9 mouse cellular contexts compared by ENCODE assay signal in genomic region chr11:120350711-120351110, GRCm38 (mm10). TPM values are rescaled to one million over a fixed set of nuclear protein-coding genes. Genes with fewer than 3 reads are reported as not detected.
DNase-seq lines count a peak whose midpoint lies in the region; ATAC-seq and TF ChIP-seq lines count a peak whose summit lies in the region.
"Had no signal": no experiment of that assay in that cellular context is flagged by ENCODE, and none has a peak within 500 bp of the region (broad histone marks: within the 10 kb centered on the region; RNA-seq: fewer than 3 reads in every experiment).

No protein-coding gene starts in this region.

- H3K9ac ChIP-seq in forebrain, embryonic 16.5 days (replicated peaks; ENCODE audit: low read depth, low read length), result peak overlapping the region; percentile 100
- 0 out of 2 replicates have a peak overlapping the region, but pooled peaks have one; percentile 5 for H3K9ac ChIP-seq in intestine, postnatal 0 days (ENCODE audit: low read depth, low read length)
- no peak overlapping the region; the same call in 1 of the 2 replicates for H3K9ac ChIP-seq in liver, embryonic 16.5 days (ENCODE audit: low read depth, low read length)

- TF ChIP-seq CTCF in bone marrow, adult 2 months (IDR thresholded peaks at IDR 0.05; ENCODE audit: control insufficient read depth, insufficient read depth, low read length), result no peak
- TF ChIP-seq CTCF in intestine, postnatal 0 days (IDR thresholded peaks at IDR 0.05; ENCODE audit: low read depth), result no peak

- peak overlapping the region; percentile 58 for H3K4me3 ChIP-seq in bone marrow, adult 2 months (replicated peaks; ENCODE audit: control insufficient read depth, low read depth, low read length)
- H3K4me3 ChIP-seq in forebrain, embryonic 16.5 days (replicated peaks; ENCODE audit: low read length), result peak overlapping the region; percentile 97
- peak overlapping the region; percentile 91 for H3K4me3 ChIP-seq in intestine, postnatal 0 days (ENCODE audit: low read depth, low read length)
- H3K4me3 ChIP-seq in liver, embryonic 16.5 days (ENCODE audit: low read depth, low read length), result peak overlapping the region; percentile 83

- intact Hi-C loops in left cerebral cortex, postnatal 14 days (cut with DNase I), result no loop called here

- no peak for ATAC-seq in forebrain, embryonic 16.5 days
- no peak for ATAC-seq in intestine, postnatal 0 days
- no peak for ATAC-seq in liver, embryonic 16.5 days (ENCODE audit: low read depth)

- H3K36me3 ChIP-seq in forebrain, embryonic 16.5 days (ENCODE audit: control insufficient read depth, insufficient read depth), result no peaks in the 10 kb centered on the region
- H3K36me3 ChIP-seq in intestine, postnatal 0 days (ENCODE audit: control insufficient read depth, insufficient read depth), result peaks cover 5% of the 10 kb centered on the region; the same call in 1 of the 2 replicates
- peaks cover 3% of the 10 kb centered on the region for H3K36me3 ChIP-seq in liver, embryonic 16.5 days (ENCODE audit: control insufficient read depth, insufficient read depth)

- peak; percentile 14 to 20 for DNase-seq in left cerebral cortex, postnatal 14 days (ENCODE audit: low spot score in 2 of 2)
- no peak for DNase-seq in left cerebral cortex, adult 11 months (ENCODE audit: low spot score)
- peak; percentile 55 for DNase-seq in skeletal muscle tissue, adult 2 months (ENCODE audit: low read depth, low spot score)
- DNase-seq in layer of hippocampus, adult 11-12 months (ENCODE audit: low spot score), result no peak

- H3K9me3 ChIP-seq in forebrain, embryonic 16.5 days (ENCODE audit: control insufficient read depth, low read length), result no peaks in the 10 kb centered on the region
- no peaks in the 10 kb centered on the region for H3K9me3 ChIP-seq in intestine, postnatal 0 days (ENCODE audit: control insufficient read depth)
- no peaks in the 10 kb centered on the region for H3K9me3 ChIP-seq in liver, embryonic 16.5 days (replicated peaks; ENCODE audit: control insufficient read depth, low read length)

- H3K27ac ChIP-seq in bone marrow, adult 2 months (ENCODE audit: control insufficient read depth, insufficient read depth, low read depth, low read length, poor library complexity), result peak overlapping the region; percentile 98
- peak overlapping the region; percentile 100 for H3K27ac ChIP-seq in forebrain, embryonic 16.5 days (ENCODE audit: low read length)
- peak overlapping the region; percentile 99 for H3K27ac ChIP-seq in intestine, postnatal 0 days (ENCODE audit: low read depth, low read length)
- H3K27ac ChIP-seq in liver, embryonic 16.5 days (ENCODE audit: low read length), result peak overlapping the region; percentile 88

- peak overlapping the region; percentile 98 for H3K4me2 ChIP-seq in forebrain, embryonic 16.5 days (ENCODE audit: low read length)
- H3K4me2 ChIP-seq in intestine, postnatal 0 days (replicated peaks; ENCODE audit: low read depth), result peak overlapping the region; percentile 80
- H3K4me2 ChIP-seq in liver, embryonic 16.5 days (ENCODE audit: low read depth, low read length), result peak overlapping the region; percentile 100

- no peak for TF ChIP-seq POLR2A in bone marrow, adult 2 months (IDR thresholded peaks at IDR 0.05; ENCODE audit: borderline replicate concordance, control insufficient read depth, low read depth, low read length)

- no peaks in the 10 kb centered on the region for H3K27me3 ChIP-seq in forebrain, embryonic 16.5 days (replicated peaks; ENCODE audit: control insufficient read depth, insufficient read depth, low read length)
- no peaks in the 10 kb centered on the region for H3K27me3 ChIP-seq in intestine, postnatal 0 days (replicated peaks; ENCODE audit: control insufficient read depth, insufficient read depth, low read length)
- H3K27me3 ChIP-seq in liver, embryonic 16.5 days (ENCODE audit: control insufficient read depth, insufficient read depth, low read depth, low read length), result peaks cover 18% of the 10 kb centered on the region

- WGBS in bone marrow, adult 2 months, result 41% methylated on average over 11 of the region's 11 CpGs
- WGBS in forebrain, embryonic 16.5 days, result 21% methylated on average over 11 of the region's 11 CpGs
- 9% methylated on average over 11 of the region's 11 CpGs for WGBS in intestine, postnatal 0 days
- 41% methylated on average over 11 of the region's 11 CpGs for WGBS in liver, embryonic 16.5 days (ENCODE audit: insufficient replicate concordance)

- peaks cover 8% of the 10 kb centered on the region; the same call in 1 of the 2 replicates for H3K4me1 ChIP-seq in bone marrow, adult 2 months (ENCODE audit: control insufficient read depth, insufficient read depth, low read length)
- H3K4me1 ChIP-seq in forebrain, embryonic 16.5 days (replicated peaks; ENCODE audit: control insufficient read depth, insufficient read depth, low read length), result peaks cover 27% of the 10 kb centered on the region
- H3K4me1 ChIP-seq in intestine, postnatal 0 days (replicated peaks; ENCODE audit: control insufficient read depth, insufficient read depth, low read length), result no peaks in the 10 kb centered on the region; the same call in 1 of the 2 replicates
- H3K4me1 ChIP-seq in liver, embryonic 16.5 days (ENCODE audit: control insufficient read depth, low read depth, low read length), result peaks cover 68% of the 10 kb centered on the region

RNA-seq across cellular contexts. Expression of gene Actg1, which starts 2.4 kb away (rescaled TPM):
- 1,000 to 10,000 TPM; 1,748 to 1,778 TPM for total RNA-seq in left cerebral cortex, postnatal 14 days (2021)
- polyA plus RNA-seq in bone marrow, adult 2 months (2011; ENCODE audit: insufficient read depth, insufficient read length, low replicate concordance, missing spikeins), result 387 and 760 TPM in 2 replicates
- 4,159 and 4,175 TPM in 2 replicates for polyA plus RNA-seq in forebrain, embryonic 16.5 days (2015; fragmentation: Nextera tagmentation; extraction: Ambion mirVana)
- 1,513 and 1,605 TPM in 2 replicates for polyA plus RNA-seq in intestine, postnatal 0 days (2015; fragmentation: Nextera tagmentation; extraction: Ambion mirVana)
- polyA plus RNA-seq in liver, embryonic 16.5 days (2015; fragmentation: Nextera tagmentation; extraction: Ambion mirVana), result 531 and 545 TPM in 2 replicates

RNA-seq across cellular contexts. Expression of gene Fscn2, which starts 10.6 kb away (rescaled TPM):
- under 1 TPM in 1 of 2 experiments, not detected in 1; 0.80 TPM for total RNA-seq in left cerebral cortex, postnatal 14 days (2021)
- not detected in 2 replicates for polyA plus RNA-seq in bone marrow, adult 2 months (2011; ENCODE audit: insufficient read depth, insufficient read length, low replicate concordance, missing spikeins)
- 1.3 and 1.5 TPM in 2 replicates for polyA plus RNA-seq in forebrain, embryonic 16.5 days (2015; fragmentation: Nextera tagmentation; extraction: Ambion mirVana)
- 0.14 and 0.16 TPM in 2 replicates for polyA plus RNA-seq in intestine, postnatal 0 days (2015; fragmentation: Nextera tagmentation; extraction: Ambion mirVana)
- not detected in 2 replicates for polyA plus RNA-seq in liver, embryonic 16.5 days (2015; fragmentation: Nextera tagmentation; extraction: Ambion mirVana)
- total RNA-seq: left cerebral cortex, postnatal 10 days had no signal

RNA-seq across cellular contexts. Expression of gene Faap100, which starts 27.9 kb away (rescaled TPM):
- 10 to 100 TPM; 30.4 to 35.9 TPM for total RNA-seq in left cerebral cortex, postnatal 14 days (2021)
- 3.1 and 10.9 TPM in 2 replicates for polyA plus RNA-seq in bone marrow, adult 2 months (2011; ENCODE audit: insufficient read depth, insufficient read length, low replicate concordance, missing spikeins)
- polyA plus RNA-seq in forebrain, embryonic 16.5 days (2015; fragmentation: Nextera tagmentation; extraction: Ambion mirVana), result 72.7 and 95.3 TPM in 2 replicates
- 9.7 and 11.7 TPM in 2 replicates for polyA plus RNA-seq in intestine, postnatal 0 days (2015; fragmentation: Nextera tagmentation; extraction: Ambion mirVana)
- 6.0 and 6.5 TPM in 2 replicates for polyA plus RNA-seq in liver, embryonic 16.5 days (2015; fragmentation: Nextera tagmentation; extraction: Ambion mirVana)

Comparison
In these comparisons a context has a peak if more than half of its experiments do, and no peak if none do; other contexts are left out.
1. DNase-seq: peak in left cerebral cortex, postnatal 14 days (2 of 2) and skeletal muscle tissue, adult 2 months (single experiment); none in left cerebral cortex, adult 11 months (single experiment) and layer of hippocampus, adult 11-12 months (single experiment).
2. Peak in every context shown above with its lines, with median percentiles within 50 percentile points of each other: H3K27ac ChIP-seq, H3K4me3 ChIP-seq and H3K4me2 ChIP-seq.